Mouse (Mus musculus) midbrain, embryonic 11.5 days (tissue): ENCODE measurements around the gene Prg2. TPM values are rescaled to one million over a fixed set of nuclear protein-coding genes. Genes with fewer than 3 reads are reported as not detected.

Experiments used
- ATAC-seq: fragments of 200-750 bp; cut with Nextera tagmentation; 2 replicates; pipeline ENCODE4 v1.8.0; 2017; ENCODE audit warnings: moderate TSS enrichment, moderate library complexity; ENCODE audit not compliant: low FRiP score
- DNase-seq: peaks from one replicate; pipeline ENCODE4 v3.0.0; 2015; ENCODE audit warnings: low spot score; ENCODE audit errors: missing footprints
- H3K27ac ChIP-seq: fragments of 300-500 bp; sonication (generic); 2 replicates; pipeline ENCODE4 v1.5.1; 2014; ENCODE audit warnings: low read depth, low read length
- H3K27me3 ChIP-seq: fragments of 300-500 bp; sonication (generic); 2 replicates; pipeline ENCODE4 v1.6.1; 2014; ENCODE audit warnings: mild to moderate bottlenecking, low read length, moderate library complexity, mixed read lengths; ENCODE audit not compliant: control insufficient read depth, insufficient read depth
- H3K36me3 ChIP-seq: fragments of 300-500 bp; sonication (generic); 2 replicates; pipeline ENCODE4 v1.6.1; 2014; ENCODE audit warnings: mild to moderate bottlenecking, low read length, moderate library complexity, mixed read lengths; ENCODE audit not compliant: control insufficient read depth, insufficient read depth
- H3K4me1 ChIP-seq: fragments of 300-500 bp; sonication (generic); 2 replicates; pipeline ENCODE4 v1.6.1; 2014; ENCODE audit warnings: low read length; ENCODE audit not compliant: control insufficient read depth, insufficient read depth
- H3K4me2 ChIP-seq: fragments of 300-500 bp; sonication (generic); 2 replicates; pipeline ENCODE4 v1.6.1; 2014; ENCODE audit warnings: mild to moderate bottlenecking, moderate library complexity
- H3K4me3 ChIP-seq: fragments of 300-500 bp; sonication (generic); 2 replicates; pipeline ENCODE4 v1.5.1; 2014; ENCODE audit warnings: low read depth, low read length
- H3K9ac ChIP-seq: fragments of 300-500 bp; sonication (generic); 2 replicates; pipeline ENCODE4 v1.6.1; 2014; ENCODE audit warnings: low read length
- H3K9me3 ChIP-seq: fragments of 300-500 bp; sonication (generic); 2 replicates; pipeline ENCODE4 v1.6.1; 2016; ENCODE audit warnings: low read length; ENCODE audit not compliant: control insufficient read depth
- WGBS: fragments of 180-500 bp; shearing (Covaris S2); extraction: QIAGEN DNeasy Blood & Tissue Kit; methylation state at CpG from one replicate; pipeline ENCODE4 v1.1.7; 2014; 5-methylcytosine and 5-hydroxymethylcytosine counted together
- polyA plus RNA-seq: library from polyadenylated mRNA; unstranded; fragments of >200 nt; fragmentation: Nextera tagmentation; extraction: Ambion mirVana; gene quantifications from 2 replicates; pipeline ENCODE4 v1.2.1, GENCODE M21; 2014

The Prg2 gene
- 0.22 and 0.52 TPM in 2 replicates for polyA plus RNA-seq

GRCm38 (mm10) chr2:84980188-84980587, at the start of gene Prg2:
TSS of gene Prg2 (plus strand) at chr2:84980461.
- H3K4me2 ChIP-seq = no peak within 1 kb of the TSS
- ATAC-seq (no peak), DNase-seq (no peak)
- 21% methylated on average over 1 of the region's 1 CpGs for WGBS
- H3K9me3 ChIP-seq = no peaks in the 10 kb centered on the region
- no peaks in the 10 kb centered on the region for H3K4me1 ChIP-seq
- no peaks in the 10 kb centered on the region for H3K27me3 ChIP-seq
- no peaks in the 10 kb centered on the region for H3K36me3 ChIP-seq
- no peak within 1 kb of the TSS for H3K27ac ChIP-seq
- no peak within 1 kb of the TSS for H3K4me3 ChIP-seq
- no peak within 1 kb of the TSS for H3K9ac ChIP-seq

DNA sequence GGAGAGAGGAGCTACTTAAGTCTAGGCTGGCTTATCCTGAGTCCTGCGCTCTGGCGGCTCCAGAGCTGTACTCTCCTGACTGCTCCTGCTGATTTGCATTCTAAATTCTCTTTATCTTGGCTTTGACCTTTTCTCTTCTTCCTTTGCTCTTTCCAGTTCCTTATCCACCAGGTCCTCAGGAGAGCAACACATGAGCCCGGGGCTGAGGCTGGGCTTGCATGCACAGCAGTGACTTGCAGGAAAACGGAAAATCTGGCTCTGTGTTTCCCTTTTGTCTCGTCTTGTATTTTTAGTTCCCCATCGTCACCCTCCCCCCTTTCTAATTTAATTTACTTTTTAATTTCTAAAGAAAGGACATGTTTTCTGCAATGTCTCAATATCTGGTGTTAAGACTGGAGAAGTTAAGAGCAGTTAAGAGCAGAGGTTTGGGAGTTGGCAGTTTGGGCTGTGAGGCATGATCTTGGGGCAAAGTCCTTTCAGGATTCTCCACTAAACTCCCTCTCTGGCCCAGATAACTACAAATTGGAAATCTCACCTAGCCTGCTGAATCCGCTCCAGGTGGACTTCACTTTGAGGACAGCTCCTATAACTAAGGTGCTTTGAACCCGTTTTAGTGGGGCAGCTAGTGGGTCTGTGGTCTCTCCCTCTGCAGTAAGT, 46.1 kb upstream of the Prg2 start:
- H3K27me3 ChIP-seq = 0 out of 2 replicates have a peak, but pooled peaks cover 3% of the 10 kb centered on the region
- WGBS = 71% methylated on average over 8 of the region's 8 CpGs
- ATAC-seq (no peak), DNase-seq (no peak)
- H3K4me3 ChIP-seq = no peak overlapping the region
- H3K4me1 ChIP-seq = no peaks in the 10 kb centered on the region
- no peaks in the 10 kb centered on the region for H3K36me3 ChIP-seq
- H3K9me3 ChIP-seq = no peaks in the 10 kb centered on the region
- H3K27ac ChIP-seq = no peak overlapping the region
- H3K4me2 ChIP-seq = no peak overlapping the region
- H3K9ac ChIP-seq = no peak overlapping the region

DNA sequence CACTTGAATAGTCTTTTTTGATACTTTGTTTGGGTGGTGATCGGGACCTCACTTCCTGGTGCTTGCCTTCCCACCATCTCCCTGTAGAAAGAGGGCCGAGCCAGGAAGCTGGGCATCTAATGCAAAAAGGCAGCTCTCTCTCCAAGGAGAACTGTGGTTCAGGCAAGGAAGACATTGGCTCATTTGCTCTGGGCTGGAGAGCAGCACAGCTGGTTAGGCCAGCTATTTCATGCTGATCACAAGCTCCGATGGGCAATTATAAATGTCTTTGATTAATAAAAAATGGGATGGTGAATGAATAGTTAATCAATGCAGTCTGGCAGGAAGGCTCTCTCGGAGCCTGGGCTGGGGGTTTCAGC, 45.6 kb upstream of the Prg2 start:
- no peaks in the 10 kb centered on the region for H3K9me3 ChIP-seq
- H3K4me2 ChIP-seq = no peak overlapping the region
- peak; percentile 84 for DNase-seq
- H3K27me3 ChIP-seq = 0 out of 2 replicates have a peak, but pooled peaks cover 3% of the 10 kb centered on the region
- H3K4me1 ChIP-seq = no peaks in the 10 kb centered on the region
- H3K36me3 ChIP-seq = no peaks in the 10 kb centered on the region
- no peak for ATAC-seq
- no peak overlapping the region for H3K9ac ChIP-seq
- H3K4me3 ChIP-seq = no peak overlapping the region
- no peak overlapping the region for H3K27ac ChIP-seq
- 54% methylated on average over 4 of the region's 4 CpGs for WGBS

- H3K27ac ChIP-seq = no peak overlapping the region
- H3K27me3 ChIP-seq = 0 out of 2 replicates have a peak, but pooled peaks cover 3% of the 10 kb centered on the region
- no peaks in the 10 kb centered on the region for H3K9me3 ChIP-seq
- no peak for DNase-seq
- H3K36me3 ChIP-seq = no peaks in the 10 kb centered on the region
- no peak overlapping the region for H3K4me3 ChIP-seq
- no peak overlapping the region for H3K9ac ChIP-seq
- no peaks in the 10 kb centered on the region for H3K4me1 ChIP-seq
- no peak overlapping the region for H3K4me2 ChIP-seq
- no peak for ATAC-seq
- WGBS = 42% methylated on average over 5 of the region's 5 CpGs
Measured at GRCm38 (mm10) chr2:84935065-84935464, 45.2 kb upstream of the Prg2 start.

DNA sequence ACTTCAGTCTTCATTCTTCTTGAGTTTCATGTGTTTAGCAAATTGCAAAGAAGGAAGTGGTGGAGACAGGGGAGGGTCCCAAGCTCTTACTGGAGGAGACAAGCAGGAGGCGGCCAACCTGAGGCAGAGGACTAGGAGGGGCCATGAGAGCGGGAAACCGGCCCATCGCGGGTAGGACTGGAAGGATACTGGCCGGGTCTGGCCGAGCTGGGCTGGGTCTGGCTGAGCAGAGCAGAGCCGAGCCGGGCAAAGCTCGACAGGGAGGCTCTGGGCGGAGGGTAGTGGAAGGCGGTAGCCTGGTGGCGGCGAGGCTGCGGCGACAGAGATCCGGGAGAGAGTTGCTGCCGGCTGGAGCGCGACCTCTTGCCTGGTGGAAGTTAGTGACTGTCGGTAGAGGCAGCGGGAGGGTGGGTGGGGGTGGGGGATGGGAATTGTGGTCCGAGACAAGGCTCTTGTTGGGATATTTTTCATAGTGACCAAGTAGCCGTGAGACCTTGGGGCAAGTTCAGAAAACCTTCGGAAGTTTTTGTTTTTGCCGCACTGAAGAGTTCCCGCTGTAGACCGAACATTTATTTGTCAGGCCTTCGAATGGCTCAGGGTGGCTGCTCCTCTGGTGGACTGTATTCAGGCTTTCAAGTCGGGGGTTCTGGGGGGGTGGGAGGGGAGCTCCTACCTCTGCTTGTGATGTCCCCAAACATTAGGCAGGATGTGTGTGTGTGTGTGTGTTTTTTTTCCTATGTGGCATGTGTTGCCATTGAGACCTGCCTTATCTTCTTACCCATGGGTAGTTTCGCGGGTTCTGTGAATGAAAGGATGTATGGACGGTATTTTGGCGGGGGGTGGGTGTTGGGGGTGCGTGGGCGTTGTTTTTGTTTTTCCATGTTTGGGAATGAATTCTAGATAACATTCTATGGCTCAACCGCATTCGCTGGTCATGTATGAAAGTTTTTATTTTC, 43.5 kb upstream of the Prg2 start, which contains the start of gene Slc43a3:
Gene Slc43a3 (plus strand): TSS at position 106 of the 956 bp plus-strand sequence.
- peak; percentile 93 for DNase-seq
- ATAC-seq = peak; percentile 87
- peak within 1 kb of the TSS; percentile 36 for H3K4me2 ChIP-seq
- WGBS = 21% methylated on average over 38 of the region's 38 CpGs
- 0 out of 2 replicates have a peak, but pooled peaks cover 3% of the 10 kb centered on the region for H3K27me3 ChIP-seq
- H3K4me3 ChIP-seq = peak within 1 kb of the TSS; percentile 18
- H3K9me3 ChIP-seq = no peaks in the 10 kb centered on the region
- no peaks in the 10 kb centered on the region for H3K4me1 ChIP-seq
- H3K36me3 ChIP-seq = no peaks in the 10 kb centered on the region
- peak within 1 kb of the TSS; percentile 39; the same call in 1 of the 2 replicates for H3K9ac ChIP-seq
- H3K27ac ChIP-seq = peak within 1 kb of the TSS; percentile 30; the same call in 1 of the 2 replicates

DNA sequence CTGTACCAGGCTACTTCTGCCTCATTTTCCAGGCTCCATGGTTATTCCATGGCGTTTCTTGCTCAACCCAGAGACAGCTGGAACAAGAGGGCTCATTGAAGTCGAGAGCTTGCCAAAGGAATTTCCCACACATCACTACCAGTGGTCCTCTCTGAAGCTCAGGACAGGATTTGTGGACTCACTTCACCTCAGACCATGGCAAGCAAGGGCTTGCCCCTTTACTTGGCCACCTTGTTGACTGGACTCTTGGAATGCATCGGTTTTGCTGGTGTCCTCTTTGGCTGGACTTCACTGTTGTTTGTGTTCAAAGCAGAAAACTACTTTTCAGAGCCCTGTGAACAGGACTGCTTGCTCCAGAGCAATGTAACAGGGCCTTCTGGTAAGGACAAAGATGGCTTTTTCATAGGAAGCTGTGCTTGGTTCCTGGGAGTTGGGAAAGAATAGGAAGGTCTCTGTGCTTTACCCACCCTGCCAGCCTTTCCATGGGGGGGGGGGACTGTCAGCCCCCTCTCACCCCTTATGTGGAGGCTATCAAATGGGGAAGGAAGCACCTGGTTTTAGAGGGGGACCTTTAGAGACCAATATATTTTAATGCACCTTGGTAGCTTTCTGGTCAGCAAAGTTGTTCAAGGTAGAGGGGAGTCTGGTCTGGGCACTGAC, 42.6 kb upstream of the Prg2 start:
- Histone ChIP-seq H3K27me3 (0 out of 2 replicates have a peak, but pooled peaks cover 3% of the 10 kb centered on the region), H3K36me3 (no peaks in the 10 kb centered on the region), H3K9ac (no peak overlapping the region), H3K4me2 (peak overlapping the region; percentile 36; the same call in 1 of the 2 replicates), H3K4me1 (no peaks in the 10 kb centered on the region), H3K9me3 (no peaks in the 10 kb centered on the region), H3K4me3 (peak overlapping the region; percentile 3), H3K27ac (peak overlapping the region; percentile 30; the same call in 1 of the 2 replicates)
- no peak for ATAC-seq
- no peak for DNase-seq
- WGBS = 83% methylated on average over 3 of the region's 3 CpGs

DNA sequence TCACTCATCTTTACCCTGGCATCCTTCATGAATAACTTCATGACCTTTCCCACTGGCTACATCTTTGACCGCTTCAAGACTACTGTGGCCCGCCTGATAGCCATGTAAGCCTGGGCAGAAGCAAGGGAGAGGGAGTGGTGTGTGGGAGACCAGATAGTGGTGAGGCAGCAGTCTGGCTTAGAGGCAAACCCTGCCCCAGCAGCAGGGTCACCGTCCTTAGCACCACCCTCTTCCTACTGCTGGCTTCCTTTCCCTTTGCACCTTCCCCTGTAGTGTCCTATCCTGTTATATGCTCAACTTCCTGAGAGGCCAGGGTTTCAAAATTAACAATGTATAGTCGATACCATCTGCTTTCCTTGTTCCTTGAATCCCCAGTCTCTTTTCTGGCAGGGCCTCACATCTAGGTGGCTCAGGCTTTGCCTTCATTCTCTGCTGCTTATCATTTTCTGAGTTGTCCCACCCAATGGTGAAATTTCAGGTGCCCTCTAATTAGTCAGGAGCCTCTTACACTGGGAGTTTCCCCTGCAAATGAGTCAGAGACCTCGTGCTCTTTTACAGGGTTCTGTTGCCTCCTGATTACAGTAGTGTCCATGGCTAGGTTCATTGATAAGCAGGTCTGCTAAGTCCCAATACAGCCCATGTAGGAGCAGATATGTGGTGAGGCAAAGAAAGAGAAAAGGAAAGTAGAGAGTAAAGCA, 41.9 kb upstream of the Prg2 start:
- Histone ChIP-seq H3K4me3 (peak overlapping the region; percentile 3; the same call in 1 of the 2 replicates), H3K9ac (no peak overlapping the region), H3K4me1 (no peaks in the 10 kb centered on the region), H3K4me2 (peak overlapping the region; percentile 36; the same call in 1 of the 2 replicates), H3K9me3 (no peaks in the 10 kb centered on the region), H3K36me3 (no peaks in the 10 kb centered on the region), H3K27ac (no peak overlapping the region; the same call in 1 of the 2 replicates), H3K27me3 (0 out of 2 replicates have a peak, but pooled peaks cover 3% of the 10 kb centered on the region)
- no peak for ATAC-seq
- no peak for DNase-seq
- WGBS = 92% methylated on average over 5 of the region's 5 CpGs

GRCm38 (mm10) chr2:84939306-84939705, 41.0 kb upstream of the Prg2 start:
- no peak overlapping the region for H3K4me3 ChIP-seq
- no peaks in the 10 kb centered on the region for H3K9me3 ChIP-seq
- H3K27ac ChIP-seq = no peak overlapping the region
- no peaks in the 10 kb centered on the region for H3K36me3 ChIP-seq
- DNase-seq (no peak), ATAC-seq (no peak)
- H3K4me1 ChIP-seq = no peaks in the 10 kb centered on the region
- 76% methylated on average over 3 of the region's 3 CpGs for WGBS
- no peak overlapping the region for H3K4me2 ChIP-seq
- no peak overlapping the region for H3K9ac ChIP-seq
- H3K27me3 ChIP-seq = 0 out of 2 replicates have a peak, but pooled peaks cover 3% of the 10 kb centered on the region
